Mouse (Mus musculus) kidney, adult 2 months (tissue): ENCODE measurements at regions not wholly inside any gene's neighbourhood (a gene's known extent, or its start where the extent isn't known, plus 50 kb on each side); places are given as distances from the start of the nearest gene placed in this dataset.
A peak's percentile ranks its signal among the peaks of the same experiment; 100 is the strongest.

Experiments
- DNase-seq: peaks from one replicate; pipeline ENCODE4 v3.0.0; 2021
- H3K27ac ChIP-seq: fragments of 200-500 bp; 2 replicates; pipeline ENCODE4 v1.5.1; 2012; ENCODE audit warnings: low read depth, low read length, control low read depth, inconsistent platforms; ENCODE audit not compliant: insufficient read depth
- H3K27me3 ChIP-seq: fragments of 200-500 bp; replicated peaks from 2 replicates; pipeline ENCODE4 v1.6.1; 2012; ENCODE audit warnings: mild to moderate bottlenecking, moderate library complexity, low read length, inconsistent platforms; ENCODE audit not compliant: control insufficient read depth, insufficient read depth
- H3K36me3 ChIP-seq: fragments of 200-500 bp; 2 replicates; pipeline ENCODE4 v1.6.1; 2012; ENCODE audit warnings: mild to moderate bottlenecking, moderate library complexity, low read length, inconsistent platforms; ENCODE audit not compliant: control insufficient read depth, insufficient read depth
- H3K4me1 ChIP-seq: fragments of 200-500 bp; 2 replicates; pipeline ENCODE4 v1.6.1; 2011; ENCODE audit warnings: low read length; ENCODE audit not compliant: control insufficient read depth, insufficient read depth
- H3K4me3 ChIP-seq: fragments of 200-500 bp; 2 replicates; pipeline ENCODE4 v1.5.1; 2011; ENCODE audit warnings: mild to moderate bottlenecking, low read depth, low read length, control low read depth; ENCODE audit not compliant: insufficient read depth
- CTCF ChIP-seq: fragments of 200-500 bp; conservative IDR thresholded peaks from 2 replicates; pipeline ENCODE4 v1.5.1; 2011; ENCODE audit warnings: low read depth, mild to moderate bottlenecking, control low read depth, low read length, moderate library complexity, mixed read lengths; ENCODE audit not compliant: insufficient read depth, insufficient read length
- POLR2A ChIP-seq: fragments of 200-500 bp; IDR thresholded peaks from one replicate; pipeline ENCODE4 v1.6.1; 2011; ENCODE audit warnings: low read depth, low read length, control low read depth
- WGBS: fragments of 180-500 bp; shearing (Covaris S2); methylation state at CpG from one replicate; pipeline ENCODE4 v1.1.7; 2018; 5-methylcytosine and 5-hydroxymethylcytosine counted together

- 54% methylated on average over 5 of the region's 5 CpGs for WGBS
- no peaks in the 10 kb centered on the region for H3K27me3 ChIP-seq
- peak; percentile 73 for DNase-seq
These were observed 102.8 kb upstream of the Abca1 start for GRCm38 (mm10) chr4:53262466-53262865.

GRCm38 (mm10) chr4:53261556-53262140, 102.0 kb upstream of the Abca1 start:
- peaks cover 21% of the 10 kb centered on the region for H3K4me1 ChIP-seq
- no peak for TF ChIP-seq POLR2A
- TF ChIP-seq CTCF: no peak
- no peak for DNase-seq
- H3K4me3 ChIP-seq: no peak overlapping the region
- no peaks in the 10 kb centered on the region for H3K27me3 ChIP-seq
- 57% methylated on average over 6 of the region's 6 CpGs for WGBS
- H3K27ac ChIP-seq: no peak overlapping the region
- no peaks in the 10 kb centered on the region for H3K36me3 ChIP-seq

More at GRCm38 (mm10) chr4:53262466-53262865, 102.8 kb upstream of the Abca1 start:
- TF ChIP-seq CTCF (no peak), POLR2A (no peak)
- H3K36me3 ChIP-seq: no peaks in the 10 kb centered on the region
- H3K27ac ChIP-seq: no peak overlapping the region
- H3K4me1 ChIP-seq: peaks cover 21% of the 10 kb centered on the region
- no peak overlapping the region for H3K4me3 ChIP-seq

GRCm38 (mm10) chr4:53258975-53259374, 99.3 kb upstream of the Abca1 start:
- DNase-seq: peak; percentile 94
- Histone ChIP-seq H3K4me1 (peaks cover 18% of the 10 kb centered on the region; the same call in 1 of the 2 replicates), H3K36me3 (no peaks in the 10 kb centered on the region), H3K4me3 (no peak overlapping the region), H3K27me3 (no peaks in the 10 kb centered on the region), H3K27ac (peak overlapping the region; percentile 74; the same call in 1 of the 2 replicates)
- TF ChIP-seq CTCF (no peak), POLR2A (no peak)
- WGBS: 45% methylated on average over 6 of the region's 6 CpGs

- H3K36me3 ChIP-seq: no peaks in the 10 kb centered on the region
- no peak overlapping the region for H3K4me3 ChIP-seq
- 65% methylated on average over 5 of the region's 5 CpGs for WGBS
- peaks cover 5% of the 10 kb centered on the region; the same call in 1 of the 2 replicates for H3K4me1 ChIP-seq
- no peak for TF ChIP-seq CTCF
- no peak for TF ChIP-seq POLR2A
- H3K27ac ChIP-seq: no peak overlapping the region
- no peaks in the 10 kb centered on the region for H3K27me3 ChIP-seq
- no peak for DNase-seq
These were observed 97.3 kb upstream of the Abca1 start for GRCm38 (mm10) chr4:53256996-53257395.

- DNase-seq: no peak
- Histone ChIP-seq H3K4me3 (no peak overlapping the region), H3K36me3 (no peaks in the 10 kb centered on the region), H3K27ac (no peak overlapping the region), H3K4me1 (peaks cover 7% of the 10 kb centered on the region; the same call in 1 of the 2 replicates), H3K27me3 (no peaks in the 10 kb centered on the region)
- WGBS: 94% methylated on average over 6 of the region's 6 CpGs
- TF ChIP-seq POLR2A (no peak), CTCF (no peak)
These were observed 94.8 kb upstream of the Abca1 start for GRCm38 (mm10) chr4:53254483-53254882.

GRCm38 (mm10) chr4:53253680-53254079, 94.0 kb upstream of the Abca1 start:
- WGBS: 86% methylated on average over 4 of the region's 4 CpGs

GRCm38 (mm10) chr4:53250325-53250724, 90.6 kb upstream of the Abca1 start:
- Histone ChIP-seq H3K4me1 (peaks cover 14% of the 10 kb centered on the region; the same call in 1 of the 2 replicates), H3K36me3 (no peaks in the 10 kb centered on the region), H3K27ac (no peak overlapping the region), H3K27me3 (no peaks in the 10 kb centered on the region), H3K4me3 (no peak overlapping the region)
- TF ChIP-seq CTCF (no peak), POLR2A (no peak)
- WGBS: 93% methylated on average over 3 of the region's 3 CpGs
- no peak for DNase-seq

More at GRCm38 (mm10) chr4:53253680-53254079, 94.0 kb upstream of the Abca1 start:
- DNase-seq: no peak
- Histone ChIP-seq H3K27ac (no peak overlapping the region), H3K4me3 (no peak overlapping the region), H3K27me3 (no peaks in the 10 kb centered on the region), H3K4me1 (peaks cover 5% of the 10 kb centered on the region; the same call in 1 of the 2 replicates), H3K36me3 (no peaks in the 10 kb centered on the region)
- TF ChIP-seq CTCF (no peak), POLR2A (no peak)
